Mouse (Mus musculus) ES-E14 (cell line): ENCODE measurements around the gene Cwc15. TPM values are rescaled to one million over a fixed set of nuclear protein-coding genes. Genes with fewer than 3 reads are reported as not detected.

Experiments
- DNase-seq: peaks from one replicate; pipeline ENCODE4 v3.0.0-alpha.2; 2013; ENCODE audit warnings: low read depth, low spot score
- H3K27ac ChIP-seq: 2 replicates; pipeline ENCODE4 v1.5.1; 2012; ENCODE audit warnings: low read depth, mild to moderate bottlenecking, low read length, moderate library complexity, mixed read lengths; ENCODE audit not compliant: poor library complexity, insufficient read depth, severe bottlenecking
- H3K36me3 ChIP-seq: 2 replicates; pipeline ENCODE4 v1.6.1; 2012; ENCODE audit warnings: mild to moderate bottlenecking, low read length, moderate library complexity, mixed read lengths; ENCODE audit not compliant: control insufficient read depth, poor library complexity, insufficient read depth, severe bottlenecking
- H3K4me1 ChIP-seq, 2 experiments: fragments of 150-350 bp in 1 of 2; sonication (generic) in 1 of 2; 2 replicates each; pipeline ENCODE4 v1.6.1; 2012; ENCODE audit warnings: low read length in 2 of 2, mild to moderate bottlenecking in 1 of 2, mixed read lengths in 1 of 2; ENCODE audit not compliant: control insufficient read depth in 2 of 2, insufficient read depth in 2 of 2, poor library complexity in 1 of 2
- H3K4me3 ChIP-seq, 2 experiments: fragments of 150-350 bp in 1 of 2; sonication (generic) in 1 of 2; 2 replicates each; pipeline ENCODE4 v1.5.1; 2012; ENCODE audit warnings: low read length in 2 of 2, low read depth in 1 of 2, mild to moderate bottlenecking in 1 of 2, mixed read lengths in 1 of 2; ENCODE audit not compliant: insufficient read depth in 1 of 2, poor library complexity in 1 of 2, severe bottlenecking in 1 of 2
- H3K9ac ChIP-seq: 2 replicates; pipeline ENCODE4 v1.6.1; 2012; ENCODE audit warnings: low read depth, mild to moderate bottlenecking, low read length, mixed read lengths; ENCODE audit not compliant: poor library complexity, insufficient read depth, severe bottlenecking
- H3K9me3 ChIP-seq: fragments of 150-350 bp; sonication (generic); 2 replicates; pipeline ENCODE4 v1.6.1; 2012; ENCODE audit warnings: low read depth, mild to moderate bottlenecking, low read length; ENCODE audit not compliant: control insufficient read depth, insufficient read depth
- CHD2 ChIP-seq: IDR thresholded peaks from 2 replicates; pipeline ENCODE4 v1.6.1; 2014; ENCODE audit warnings: mild to moderate bottlenecking, low read depth, low read length, inconsistent platforms
- HCFC1 ChIP-seq: IDR thresholded peaks from 2 replicates; pipeline ENCODE4 v1.6.1; 2012; ENCODE audit warnings: low read length, inconsistent platforms, borderline replicate concordance; ENCODE audit not compliant: insufficient read depth
- MAFK ChIP-seq: IDR thresholded peaks from 2 replicates; pipeline ENCODE4 v1.6.1; 2014; ENCODE audit warnings: mild to moderate bottlenecking, low read depth, low read length, inconsistent platforms; ENCODE audit not compliant: insufficient read depth
- ZC3H11A ChIP-seq: IDR thresholded peaks from 2 replicates; pipeline ENCODE4 v1.6.1; 2012; ENCODE audit warnings: low read depth, mild to moderate bottlenecking, inconsistent platforms, low read length, borderline replicate concordance
- ZNF384 ChIP-seq: IDR thresholded peaks from 2 replicates; pipeline ENCODE4 v1.6.1; 2012; ENCODE audit warnings: low read depth, low read length, inconsistent platforms
- in situ Hi-C, 2 experiments: fragments of 600-800 bp; cut with MboI; formaldehyde crosslinking; loops; one replicate each; pipeline ENCODE4 v1.15.1; 2025; ENCODE audit warnings: low sequenced_read_pairs in 2 of 2, inconsistent platforms in 1 of 2; ENCODE audit not compliant: unreplicated experiment in 2 of 2
- total RNA-seq: library from RNA; depleted of rRNA; stranded (reverse); fragments of 300-350 nt; gene quantifications from 2 replicates; pipeline ENCODE4 v1.2.3, GENCODE M21; 2012

Cwc15 gene
- total RNA-seq, 1 experiment, result 112 TPM

DNA sequence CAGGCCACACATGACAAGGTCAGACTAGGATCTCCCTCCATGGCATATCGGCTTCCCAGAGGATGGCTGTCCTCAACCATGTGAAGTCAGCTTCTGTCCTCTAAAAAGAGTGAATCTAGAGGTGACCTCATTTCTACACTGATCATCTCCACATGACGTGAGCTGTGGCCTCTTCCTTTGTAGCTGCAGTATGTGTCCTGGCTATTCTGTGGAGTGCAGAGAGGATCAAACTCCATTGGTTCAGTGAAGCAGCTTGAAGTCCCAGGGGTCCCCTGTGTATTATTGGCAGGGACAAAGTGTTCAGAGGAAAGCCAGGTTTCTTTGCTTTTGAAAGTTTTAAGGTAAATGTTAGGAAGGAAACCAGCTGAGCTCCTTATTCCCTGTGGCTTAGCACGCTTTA lies 17.7 kb downstream of the Cwc15 start:
- Histone ChIP-seq H3K9me3 (no peaks in the 10 kb centered on the region), H3K4me3 (no peak overlapping the region), H3K27ac (no peak overlapping the region), H3K36me3 (no peaks in the 10 kb centered on the region), H3K4me1 (no peaks in the 10 kb centered on the region), H3K9ac (no peak overlapping the region)
- in situ Hi-C loops, result loop anchor here in 1 of 2 experiments (5.0 kb wide), 1 partner anchor 179 kb away; no protein-coding TSS in a partner anchor
- TF ChIP-seq HCFC1, result no peak
- no peak for TF ChIP-seq ZC3H11A
- TF ChIP-seq CHD2, result no peak
- no peak for TF ChIP-seq MAFK
- no peak for DNase-seq

DNA sequence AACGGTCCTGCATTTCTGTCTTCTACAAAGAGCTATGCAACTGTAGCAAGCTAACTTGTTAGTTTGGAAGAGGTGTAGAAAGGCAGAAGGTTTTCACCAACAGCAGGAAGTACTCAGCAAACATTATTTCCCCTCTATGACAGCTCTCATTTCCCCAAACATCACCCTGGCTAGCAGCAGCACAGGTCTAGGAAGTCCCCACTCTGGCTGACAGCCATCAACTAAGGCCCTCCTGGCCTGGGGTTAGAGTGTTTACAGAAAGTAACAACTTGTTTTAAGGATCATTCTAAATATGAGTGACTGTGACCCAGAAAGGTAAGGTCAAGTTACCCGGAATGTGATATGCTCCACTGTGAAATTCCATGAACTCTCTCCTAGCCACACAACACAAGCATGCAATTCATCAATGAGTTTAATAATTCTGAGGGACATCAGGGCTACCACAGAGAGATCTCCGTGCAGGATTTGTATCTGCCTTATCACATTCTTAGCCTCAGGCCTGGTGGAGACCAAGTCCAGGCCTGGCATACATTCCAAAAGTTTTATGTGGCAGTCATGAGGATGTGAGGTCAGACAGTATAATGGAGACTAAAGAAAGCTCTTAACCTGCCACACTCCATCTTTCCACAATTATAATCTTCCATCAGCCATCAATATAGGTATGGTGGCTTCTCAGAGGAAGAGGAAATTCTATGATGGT lies 20.7 kb downstream of the Cwc15 start:
- Histone ChIP-seq H3K4me1 (no peaks in the 10 kb centered on the region), H3K4me3 (no peak overlapping the region), H3K9ac (no peak overlapping the region), H3K36me3 (no peaks in the 10 kb centered on the region), H3K27ac (no peak overlapping the region), H3K9me3 (no peaks in the 10 kb centered on the region)
- no peak for DNase-seq
- in situ Hi-C loops, result no loop called here
- no peak for TF ChIP-seq ZNF384
- TF ChIP-seq MAFK, result no peak
- TF ChIP-seq HCFC1, result no peak
- no peak for TF ChIP-seq ZC3H11A
- no peak for TF ChIP-seq CHD2

DNA sequence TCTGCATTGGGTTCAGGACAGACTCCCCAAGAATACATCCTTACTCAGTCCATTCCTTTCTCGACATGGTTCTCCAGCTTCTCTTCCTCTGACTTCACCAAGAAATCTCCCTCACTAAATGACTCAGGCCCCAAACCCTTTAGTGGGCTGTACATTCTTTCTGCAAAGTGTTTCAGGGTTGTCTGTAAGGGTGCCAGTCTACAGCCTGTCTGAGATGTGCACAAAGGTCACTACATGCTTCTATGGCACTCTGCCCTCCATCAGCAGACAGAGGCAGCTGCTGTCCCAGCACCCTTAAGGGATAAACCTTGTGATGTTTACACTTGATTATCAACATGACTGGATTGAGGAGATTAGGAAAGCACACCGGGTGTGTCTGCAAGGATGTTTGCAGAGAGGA lies 21.3 kb downstream of the Cwc15 start:
- DNase-seq, result no peak
- in situ Hi-C loops, result no loop called here
- Histone ChIP-seq H3K27ac (no peak overlapping the region), H3K9me3 (no peaks in the 10 kb centered on the region), H3K4me3 (no peak overlapping the region), H3K9ac (no peak overlapping the region), H3K36me3 (no peaks in the 10 kb centered on the region), H3K4me1 (no peaks in the 10 kb centered on the region)
- TF ChIP-seq ZNF384 (no peak), ZC3H11A (no peak), CHD2 (no peak), MAFK (no peak), HCFC1 (no peak)

DNA sequence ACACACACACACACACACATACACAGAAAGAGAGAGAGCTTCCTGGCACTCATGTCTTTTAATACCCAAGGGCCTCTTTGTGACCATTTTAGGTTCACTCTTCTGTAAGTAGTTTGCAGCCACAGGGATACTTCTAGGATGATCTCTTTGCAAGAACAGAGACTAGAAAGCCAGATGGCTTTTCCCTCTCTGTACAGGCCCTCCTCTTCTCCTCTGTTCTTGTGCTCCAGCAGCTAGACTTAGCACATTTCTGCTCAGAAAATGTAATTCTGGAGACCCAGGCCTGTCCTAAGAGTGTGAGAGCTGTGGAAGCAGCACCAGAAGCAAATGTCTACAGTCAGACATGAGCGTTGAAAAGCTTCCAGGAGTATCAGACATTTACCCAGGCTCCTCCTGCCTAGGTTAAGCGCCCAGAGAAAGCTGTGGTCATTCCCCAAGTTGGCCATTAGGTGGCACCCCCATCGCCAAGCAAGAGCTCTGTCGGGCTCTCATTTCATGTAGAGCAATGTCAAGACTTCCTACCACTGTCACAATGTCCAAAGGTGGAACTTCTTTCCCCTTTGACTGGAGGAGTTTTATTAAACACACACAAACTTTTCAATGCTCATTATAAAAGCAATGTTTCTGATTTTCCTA lies 23.1 kb downstream of the Cwc15 start:
- H3K36me3 ChIP-seq, result no peaks in the 10 kb centered on the region
- no peaks in the 10 kb centered on the region for H3K4me1 ChIP-seq
- DNase-seq, result peak; percentile 63
- no peak overlapping the region for H3K27ac ChIP-seq
- no peak overlapping the region for H3K4me3 ChIP-seq
- no peaks in the 10 kb centered on the region for H3K9me3 ChIP-seq
- no peak overlapping the region for H3K9ac ChIP-seq
- in situ Hi-C loops, result no loop called here
- TF ChIP-seq ZNF384 (no peak), HCFC1 (no peak), ZC3H11A (peak; percentile 71; the same call in 1 of the 2 replicates), MAFK (no peak), CHD2 (no peak)
